Mouse (Mus musculus): Measurements from ENCODE around the gene Cacna1b. TPM values are rescaled to one million over a fixed set of nuclear protein-coding genes. Genes with fewer than 3 reads are reported as not detected.

Cacna1b gene
- polyA plus RNA-seq, 1 experiment from 2014 or later: 0.47 TPM

- no peaks in the 10 kb centered on the region for H3K9me3 ChIP-seq (ENCODE audit: control insufficient read depth)
- WGBS: 59% methylated on average over 7 of the region's 7 CpGs
- H3K4me2 ChIP-seq (replicated peaks; ENCODE audit: low read depth): no peak overlapping the region
- no peaks in the 10 kb centered on the region for H3K36me3 ChIP-seq (ENCODE audit: control insufficient read depth, insufficient read depth)
- no peak overlapping the region for H3K4me3 ChIP-seq (ENCODE audit: low read depth, low read length)
- H3K4me1 ChIP-seq (replicated peaks; ENCODE audit: control insufficient read depth, insufficient read depth, low read length): no peaks in the 10 kb centered on the region
- no peak overlapping the region for H3K9ac ChIP-seq (ENCODE audit: low read depth, low read length)
- ATAC-seq: no peak
- no peak overlapping the region for H3K27ac ChIP-seq (ENCODE audit: low read depth, low read length)
- no peaks in the 10 kb centered on the region for H3K27me3 ChIP-seq (replicated peaks; ENCODE audit: control insufficient read depth, insufficient read depth, low read length)
- TF ChIP-seq CTCF (IDR thresholded peaks at IDR 0.05; ENCODE audit: low read depth): no peak
Measured at GRCm38 (mm10) chr2:24747878-24748277, 15.1 kb downstream of the Cacna1b start.

- no peak overlapping the region for H3K27ac ChIP-seq (ENCODE audit: low read depth, low read length)
- H3K36me3 ChIP-seq (ENCODE audit: control insufficient read depth, insufficient read depth): no peaks in the 10 kb centered on the region
- no peak overlapping the region for H3K9ac ChIP-seq (ENCODE audit: low read depth, low read length)
- TF ChIP-seq CTCF (IDR thresholded peaks at IDR 0.05; ENCODE audit: low read depth): no peak
- WGBS: 89% methylated on average over 5 of the region's 5 CpGs
- ATAC-seq: no peak
- H3K4me2 ChIP-seq (replicated peaks; ENCODE audit: low read depth): no peak overlapping the region
- no peaks in the 10 kb centered on the region for H3K9me3 ChIP-seq (ENCODE audit: control insufficient read depth)
- no peaks in the 10 kb centered on the region for H3K27me3 ChIP-seq (replicated peaks; ENCODE audit: control insufficient read depth, insufficient read depth, low read length)
- no peak overlapping the region for H3K4me3 ChIP-seq (ENCODE audit: low read depth, low read length)
- H3K4me1 ChIP-seq (replicated peaks; ENCODE audit: control insufficient read depth, insufficient read depth, low read length): no peaks in the 10 kb centered on the region
Measured at GRCm38 (mm10) chr2:24739701-24740100, 23.3 kb downstream of the Cacna1b start.

- WGBS: 33% methylated on average over 4 of the region's 4 CpGs
- H3K9me3 ChIP-seq (ENCODE audit: control insufficient read depth): no peaks in the 10 kb centered on the region
- no peak for ATAC-seq
- H3K4me3 ChIP-seq (ENCODE audit: low read depth, low read length): no peak overlapping the region
- no peaks in the 10 kb centered on the region for H3K27me3 ChIP-seq (replicated peaks; ENCODE audit: control insufficient read depth, insufficient read depth, low read length)
- H3K4me2 ChIP-seq (replicated peaks; ENCODE audit: low read depth): no peak overlapping the region
- no peak overlapping the region for H3K9ac ChIP-seq (ENCODE audit: low read depth, low read length)
- no peak for TF ChIP-seq CTCF (IDR thresholded peaks at IDR 0.05; ENCODE audit: low read depth)
- no peaks in the 10 kb centered on the region for H3K36me3 ChIP-seq (ENCODE audit: control insufficient read depth, insufficient read depth)
- H3K4me1 ChIP-seq (replicated peaks; ENCODE audit: control insufficient read depth, insufficient read depth, low read length): no peaks in the 10 kb centered on the region
- H3K27ac ChIP-seq (ENCODE audit: low read depth, low read length): no peak overlapping the region
Measured at GRCm38 (mm10) chr2:24733157-24733556, 29.8 kb downstream of the Cacna1b start.

- H3K9ac ChIP-seq (ENCODE audit: low read depth, low read length): no peak overlapping the region
- no peak overlapping the region for H3K4me2 ChIP-seq (replicated peaks; ENCODE audit: low read depth)
- no peaks in the 10 kb centered on the region for H3K36me3 ChIP-seq (ENCODE audit: control insufficient read depth, insufficient read depth)
- H3K4me1 ChIP-seq (replicated peaks; ENCODE audit: control insufficient read depth, insufficient read depth, low read length): no peaks in the 10 kb centered on the region
- H3K27me3 ChIP-seq (replicated peaks; ENCODE audit: control insufficient read depth, insufficient read depth, low read length): no peaks in the 10 kb centered on the region
- H3K4me3 ChIP-seq (ENCODE audit: low read depth, low read length): no peak overlapping the region
- H3K27ac ChIP-seq (ENCODE audit: low read depth, low read length): no peak overlapping the region
- TF ChIP-seq CTCF (IDR thresholded peaks at IDR 0.05; ENCODE audit: low read depth): no peak
- ATAC-seq: no peak
- H3K9me3 ChIP-seq (ENCODE audit: control insufficient read depth): no peaks in the 10 kb centered on the region
- 82% methylated on average over 4 of the region's 4 CpGs for WGBS
Measured at GRCm38 (mm10) chr2:24725865-24726264, 37.1 kb downstream of the Cacna1b start.

- no peaks in the 10 kb centered on the region for H3K36me3 ChIP-seq (ENCODE audit: control insufficient read depth, insufficient read depth)
- TF ChIP-seq CTCF (IDR thresholded peaks at IDR 0.05; ENCODE audit: low read depth): no peak
- peak; percentile 90 for ATAC-seq
Measured at GRCm38 (mm10) chr2:24719645-24720379, 43.1 kb downstream of the Cacna1b start.

GRCm38 (mm10) chr2:24718906-24719305, 44.0 kb downstream of the Cacna1b start:
- H3K9ac ChIP-seq (ENCODE audit: low read depth, low read length): no peak overlapping the region
- no peaks in the 10 kb centered on the region for H3K9me3 ChIP-seq (ENCODE audit: control insufficient read depth)
- no peaks in the 10 kb centered on the region for H3K36me3 ChIP-seq (ENCODE audit: control insufficient read depth, insufficient read depth)
- H3K27ac ChIP-seq (ENCODE audit: low read depth, low read length): no peak overlapping the region
- TF ChIP-seq CTCF (IDR thresholded peaks at IDR 0.05; ENCODE audit: low read depth): no peak
- H3K4me2 ChIP-seq (replicated peaks; ENCODE audit: low read depth): no peak overlapping the region
- 85% methylated on average over 4 of the region's 4 CpGs for WGBS
- H3K27me3 ChIP-seq (replicated peaks; ENCODE audit: control insufficient read depth, insufficient read depth, low read length): no peaks in the 10 kb centered on the region
- ATAC-seq: no peak
- H3K4me1 ChIP-seq (replicated peaks; ENCODE audit: control insufficient read depth, insufficient read depth, low read length): no peaks in the 10 kb centered on the region
- H3K4me3 ChIP-seq (ENCODE audit: low read depth, low read length): no peak overlapping the region

More at GRCm38 (mm10) chr2:24719645-24720379, 43.1 kb downstream of the Cacna1b start:
- H3K27ac ChIP-seq (ENCODE audit: low read depth, low read length): no peak overlapping the region
- no peaks in the 10 kb centered on the region for H3K9me3 ChIP-seq (ENCODE audit: control insufficient read depth)
- no peak overlapping the region for H3K4me2 ChIP-seq (replicated peaks; ENCODE audit: low read depth)
- H3K27me3 ChIP-seq (replicated peaks; ENCODE audit: control insufficient read depth, insufficient read depth, low read length): no peaks in the 10 kb centered on the region
- no peak overlapping the region for H3K9ac ChIP-seq (ENCODE audit: low read depth, low read length)
- no peaks in the 10 kb centered on the region for H3K4me1 ChIP-seq (replicated peaks; ENCODE audit: control insufficient read depth, insufficient read depth, low read length)
- 82% methylated on average over 14 of the region's 14 CpGs for WGBS
- no peak overlapping the region for H3K4me3 ChIP-seq (ENCODE audit: low read depth, low read length)

All from intestine, postnatal 0 days (tissue).